Mouse (Mus musculus) 416B (cell line): ENCODE data around the gene Nr6a1.

ENCODE experiments used
- DNase-seq: peaks from one replicate; pipeline ENCODE4 v3.0.0; 2011; ENCODE audit warnings: low read depth

Nr6a1 gene

GRCm38 (mm10) chr2:38712769-38713125 lies 214.7 kb downstream of the Nr6a1 start:
- no peak for DNase-seq

DNA sequence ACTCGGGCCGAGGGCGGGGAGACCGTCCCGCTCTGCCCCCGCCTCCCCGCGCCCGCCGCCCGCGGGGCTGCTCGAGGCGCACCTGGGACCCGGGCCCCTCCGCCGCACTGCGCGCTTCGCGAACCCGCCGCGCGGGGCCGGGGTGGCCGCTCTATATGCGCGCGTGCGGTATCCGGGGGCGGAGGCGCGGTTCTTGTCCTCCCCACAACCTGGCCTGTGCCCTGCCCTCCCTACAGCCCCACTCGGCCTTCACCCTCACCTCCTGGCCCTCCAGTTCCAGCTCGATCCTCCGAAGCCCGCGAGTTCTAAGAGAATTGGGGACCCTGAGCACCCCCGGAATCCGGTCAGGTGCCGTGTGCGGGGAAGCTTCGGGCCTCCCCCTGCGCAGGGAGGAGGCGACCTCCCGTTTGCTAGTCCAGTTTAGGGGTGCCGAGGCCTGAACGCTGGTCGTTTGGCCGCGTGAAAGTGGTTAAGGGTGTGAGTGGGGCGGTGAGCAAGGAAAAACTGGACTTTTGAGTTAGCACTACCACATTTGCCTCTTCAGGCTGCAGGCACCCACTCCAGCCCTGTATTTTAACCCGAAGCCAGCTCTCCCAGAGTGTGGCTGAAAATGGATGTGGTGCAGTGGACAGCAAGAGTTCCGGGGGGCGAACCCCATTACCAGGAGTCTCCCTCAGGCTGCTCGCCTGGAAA lies 215.3 kb downstream of the Nr6a1 start:
- no peak for DNase-seq

- DNase-seq = no peak
These were observed 216.0 kb downstream of the Nr6a1 start for GRCm38 (mm10) chr2:38711421-38711861.

GRCm38 (mm10) chr2:38710304-38711241 lies 216.9 kb downstream of the Nr6a1 start:
- DNase-seq = no peak

DNA sequence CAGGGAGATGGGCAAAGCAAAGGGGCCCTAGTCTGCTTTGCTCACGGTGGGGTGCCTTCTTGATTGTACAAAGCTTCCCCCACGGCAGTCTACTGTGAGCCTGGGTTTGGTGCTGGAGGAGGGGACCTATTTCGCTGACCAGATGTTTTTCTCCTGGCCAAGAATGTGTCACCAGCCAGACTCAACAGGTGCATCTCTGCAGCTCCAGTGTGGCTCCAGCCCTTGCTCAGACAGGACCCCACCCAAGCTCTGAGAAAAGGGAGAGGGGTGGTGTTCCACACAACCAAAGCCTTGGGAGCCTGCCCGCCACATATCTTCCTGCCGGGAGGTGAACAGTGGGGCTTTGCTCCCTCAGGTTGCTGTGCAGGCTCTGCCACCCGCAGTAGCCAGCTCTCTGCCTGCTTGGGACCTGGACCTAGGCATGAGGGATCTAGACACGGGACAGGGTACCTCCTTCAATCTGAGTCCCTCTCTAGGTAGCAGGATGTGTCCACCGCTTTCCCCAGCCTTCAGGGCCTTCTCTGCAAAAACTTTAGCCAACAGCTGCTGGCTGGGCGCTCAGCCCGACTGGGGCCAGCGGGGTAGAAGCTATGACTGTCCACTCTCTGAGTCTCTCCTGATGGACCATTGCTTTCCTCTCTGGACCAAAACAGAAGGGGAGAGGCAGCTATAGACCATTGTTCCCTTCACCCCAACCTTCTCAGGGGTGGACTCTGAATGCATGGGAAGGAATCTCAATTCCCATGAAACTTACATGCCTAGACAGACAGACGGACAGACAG lies 218.4 kb downstream of the Nr6a1 start:
- no peak for DNase-seq

DNA sequence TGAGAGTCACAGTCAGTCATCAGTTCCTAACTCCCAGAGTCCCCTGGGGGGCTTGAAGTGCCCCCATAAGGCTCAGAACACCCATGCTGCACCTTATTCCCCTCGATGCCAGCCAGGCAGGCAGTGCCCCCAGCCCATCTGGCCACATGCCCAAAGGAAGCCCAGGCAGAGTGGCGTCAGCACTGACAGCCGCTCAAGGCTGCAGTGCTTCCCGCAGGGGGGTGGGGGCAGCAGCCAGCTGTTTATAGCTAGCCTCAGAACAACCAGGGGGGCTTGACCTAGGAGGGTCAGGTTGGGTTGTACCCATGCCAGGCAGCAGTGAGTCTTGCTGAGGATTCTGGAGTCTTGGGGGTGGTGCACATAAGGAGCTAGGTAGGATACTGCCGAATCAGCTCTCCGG lies 220.8 kb downstream of the Nr6a1 start:
- no peak for DNase-seq

DNA sequence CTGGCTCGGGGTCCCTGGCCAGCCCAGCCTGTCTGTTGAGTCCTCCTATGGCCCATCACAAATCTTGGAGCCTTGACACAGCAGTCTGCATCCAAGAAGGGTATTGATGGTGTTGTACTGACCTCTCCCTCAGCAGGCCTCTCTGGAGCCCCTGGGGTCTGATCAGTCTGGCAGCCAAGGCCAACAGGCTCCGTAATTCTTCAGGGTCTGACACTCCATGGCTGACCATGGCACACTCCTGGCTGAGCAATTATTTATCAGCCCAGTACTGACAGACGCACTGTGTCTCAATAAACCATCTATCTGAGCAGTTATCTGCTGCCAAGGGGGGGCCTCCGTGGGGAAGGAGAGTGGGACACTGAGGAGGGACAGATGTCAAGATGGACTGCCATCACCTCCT lies 222.5 kb downstream of the Nr6a1 start:
- no peak for DNase-seq

- no peak for DNase-seq
These were observed 223.2 kb downstream of the Nr6a1 start for GRCm38 (mm10) chr2:38704336-38704735.

DNA sequence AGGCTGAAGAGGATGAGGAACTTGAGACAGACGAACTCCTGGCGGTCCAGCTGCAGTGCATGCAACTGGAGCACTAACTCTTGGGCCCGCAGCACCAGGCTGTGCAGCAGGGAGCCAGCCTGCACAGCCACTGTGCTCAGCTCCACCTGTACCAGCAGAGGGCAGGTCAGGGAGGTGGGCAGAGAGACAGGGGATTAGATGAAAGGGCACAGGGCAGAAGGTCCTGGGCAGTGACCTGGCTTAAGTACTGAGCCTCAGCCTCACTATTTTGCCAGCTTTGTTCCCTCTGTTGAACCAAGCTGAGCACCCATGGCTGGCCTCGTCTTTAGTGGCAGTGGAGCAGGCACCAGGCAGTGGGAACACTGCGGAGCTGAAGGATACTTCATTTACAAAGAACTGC lies 227.3 kb downstream of the Nr6a1 start:
- no peak for DNase-seq

- no peak for DNase-seq
These were observed 228.9 kb downstream of the Nr6a1 start for GRCm38 (mm10) chr2:38698623-38699022.

- DNase-seq = no peak
These were observed 230.1 kb downstream of the Nr6a1 start for GRCm38 (mm10) chr2:38697128-38698120.

GRCm38 (mm10) chr2:38695770-38696169 lies 231.7 kb downstream of the Nr6a1 start:
- DNase-seq = no peak

- peak; percentile 39 for DNase-seq
These were observed 235.9 kb downstream of the Nr6a1 start for GRCm38 (mm10) chr2:38691542-38691941.

DNA sequence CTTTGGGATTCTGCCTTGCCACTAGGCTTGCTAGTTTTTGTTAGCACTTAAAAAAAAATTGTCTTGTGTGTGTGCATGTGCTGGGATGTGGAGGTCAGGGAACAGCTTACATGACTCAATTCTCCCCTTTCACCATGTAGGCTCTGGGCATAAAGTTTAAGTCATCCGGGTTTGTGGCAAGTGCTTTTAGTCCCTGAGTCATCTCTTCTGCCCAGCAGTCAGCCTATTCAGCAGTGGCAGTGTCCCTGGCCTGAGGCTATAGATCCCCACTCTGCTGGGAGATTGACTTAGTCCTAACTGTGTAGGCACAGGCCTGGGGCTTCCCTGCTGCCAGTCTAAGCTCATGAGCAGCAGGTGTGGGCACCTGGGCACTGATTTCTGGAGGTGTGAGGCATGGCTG lies 237.6 kb downstream of the Nr6a1 start:
- peak; percentile 68 for DNase-seq

DNA sequence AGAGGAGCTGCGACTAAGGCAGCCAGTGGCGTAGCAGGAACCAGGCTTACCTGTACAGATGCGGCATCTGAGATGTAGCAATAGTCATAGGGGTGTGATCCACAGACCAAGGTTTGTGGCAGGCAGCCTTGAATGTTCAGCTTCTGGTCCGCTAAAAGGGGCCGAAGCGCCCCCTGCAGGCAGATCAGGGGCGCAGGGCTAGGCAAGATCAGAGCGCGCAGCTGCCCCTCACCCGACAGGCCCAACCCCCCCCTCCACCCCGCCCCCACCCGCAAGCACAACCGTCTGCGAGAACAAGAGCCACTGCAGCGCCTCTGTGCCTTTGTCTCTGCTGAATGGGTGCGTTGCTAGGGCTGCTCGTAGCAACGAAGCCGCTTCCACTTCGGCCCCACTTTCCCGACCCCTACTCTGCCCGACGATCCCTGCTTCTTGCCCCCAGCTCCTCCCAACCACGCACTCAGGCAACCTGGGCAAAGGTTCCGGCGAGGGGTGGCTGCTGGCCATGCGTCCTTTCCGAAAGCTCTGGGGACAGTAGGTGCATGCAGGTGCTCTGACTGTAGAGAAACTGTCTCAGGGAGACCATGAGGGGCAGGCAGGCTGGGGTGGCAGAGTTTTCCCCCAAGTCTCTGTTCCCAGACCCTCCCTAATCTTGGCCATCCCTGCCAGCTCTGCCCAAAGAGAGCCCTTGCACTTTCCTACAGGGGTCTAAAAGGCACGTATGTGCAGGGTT lies 238.5 kb downstream of the Nr6a1 start:
- no peak for DNase-seq

DNA sequence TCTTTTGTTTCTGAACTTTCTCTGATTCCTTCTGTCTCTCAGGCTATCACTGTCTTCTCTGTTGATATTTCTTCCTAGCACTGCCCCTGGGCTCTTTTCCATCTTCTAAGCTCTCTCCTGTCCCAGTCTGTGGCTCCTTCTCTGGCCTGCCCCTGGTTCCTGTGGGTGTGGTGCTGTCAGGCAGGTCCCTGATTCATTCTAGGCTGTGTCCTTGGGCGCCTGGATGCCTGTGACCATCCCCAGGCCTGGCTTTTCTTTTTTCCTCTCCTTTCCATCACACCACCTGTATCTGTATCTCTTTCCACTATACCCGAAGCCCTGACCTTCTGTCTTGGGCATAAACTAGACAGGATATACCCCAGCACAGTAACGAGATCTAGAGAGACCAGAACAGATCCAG lies 241.7 kb downstream of the Nr6a1 start:
- no peak for DNase-seq

DNA sequence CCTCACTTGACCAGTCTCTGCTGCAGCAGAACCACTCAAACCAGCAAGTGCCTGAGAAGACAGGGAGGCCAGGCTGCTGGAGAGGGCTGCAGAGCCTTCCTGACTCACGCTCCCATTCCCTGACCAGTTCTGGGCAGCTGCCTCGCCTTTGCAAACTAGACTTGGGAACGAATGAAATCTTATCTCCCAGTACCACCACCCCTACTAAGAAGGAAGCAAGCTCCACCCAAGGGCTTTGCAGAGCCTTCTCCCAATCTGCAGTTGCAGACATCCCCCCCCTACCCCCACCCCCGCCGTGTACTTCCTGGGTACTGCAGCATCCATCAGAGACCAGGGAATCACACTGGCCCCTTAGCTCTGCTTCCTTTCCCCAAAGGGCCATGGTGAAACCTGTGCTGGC lies 244.4 kb downstream of the Nr6a1 start:
- no peak for DNase-seq

GRCm38 (mm10) chr2:38682209-38682608 lies 245.3 kb downstream of the Nr6a1 start:
- no peak for DNase-seq

GRCm38 (mm10) chr2:38678947-38679346 lies 248.5 kb downstream of the Nr6a1 start:
- DNase-seq = no peak

DNA sequence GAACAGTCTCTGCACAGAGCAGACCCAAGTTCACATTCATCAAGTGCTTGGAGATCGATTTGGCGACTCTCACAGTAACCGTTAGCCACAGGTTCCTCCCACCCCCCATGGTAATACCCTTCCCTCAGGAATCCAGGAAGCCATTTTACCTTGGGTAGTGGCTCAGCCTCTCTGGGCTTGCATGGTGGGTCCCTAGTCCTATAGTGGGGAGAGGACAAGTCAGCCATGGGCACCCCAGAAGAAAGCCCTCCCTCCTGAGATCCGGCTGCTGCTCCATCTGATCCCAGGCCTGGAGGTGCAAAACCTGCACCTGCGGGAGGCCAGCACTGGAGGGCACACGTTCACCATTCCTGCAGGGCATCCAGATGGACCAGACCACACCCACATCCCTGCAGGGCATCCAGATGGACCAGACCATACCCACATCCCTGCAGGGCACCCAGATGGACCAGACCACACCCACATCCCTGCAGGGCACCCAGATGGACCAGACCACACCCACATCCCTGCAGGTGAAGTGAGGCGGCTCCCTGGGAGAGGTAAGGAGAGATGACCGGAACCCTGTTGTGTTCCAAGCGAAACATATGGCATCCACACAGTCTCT lies 252.0 kb downstream of the Nr6a1 start:
- no peak for DNase-seq
